Mouse (Mus musculus) cerebellum, adult 2 months (tissue): ENCODE measurements around the gene Pacsin1.

Experiments used
- CTCF ChIP-seq: fragments of 200-500 bp; IDR thresholded peaks from 2 replicates; pipeline ENCODE4 v1.5.1; 2011; ENCODE audit warnings: low read depth, mild to moderate bottlenecking, control low read depth, low read length, moderate library complexity, borderline replicate concordance; ENCODE audit not compliant: insufficient read depth
- POLR2A ChIP-seq: fragments of 200-500 bp; IDR thresholded peaks from 2 replicates; pipeline ENCODE4 v1.6.1; 2011; ENCODE audit warnings: low read length, control low read depth, borderline replicate concordance; ENCODE audit not compliant: insufficient read depth

GRCm38 (mm10) chr17:27746446-27746845, 91.1 kb downstream of the Pacsin1 start:
- TF ChIP-seq CTCF (no peak), POLR2A (no peak)
